Mouse (Mus musculus) cerebellum, adult 9-11 months (tissue): ENCODE data around the gene Phkg2.
"Not testable (repeated sequence)": the region's sequence is repeated elsewhere in the genome, so short reads cannot be mapped to it uniquely, and the experiment has no call there.

Experiments
- DNase-seq: peaks from one replicate; pipeline ENCODE4 v3.0.0; 2022

Phkg2 gene

GRCm38 (mm10) chr7:127604256-127604655 is 31.1 kb downstream of the Phkg2 start:
- no peak for DNase-seq

- no peak for DNase-seq
Observed at GRCm38 (mm10) chr7:127607150-127607549, 34.0 kb downstream of the Phkg2 start.

DNA sequence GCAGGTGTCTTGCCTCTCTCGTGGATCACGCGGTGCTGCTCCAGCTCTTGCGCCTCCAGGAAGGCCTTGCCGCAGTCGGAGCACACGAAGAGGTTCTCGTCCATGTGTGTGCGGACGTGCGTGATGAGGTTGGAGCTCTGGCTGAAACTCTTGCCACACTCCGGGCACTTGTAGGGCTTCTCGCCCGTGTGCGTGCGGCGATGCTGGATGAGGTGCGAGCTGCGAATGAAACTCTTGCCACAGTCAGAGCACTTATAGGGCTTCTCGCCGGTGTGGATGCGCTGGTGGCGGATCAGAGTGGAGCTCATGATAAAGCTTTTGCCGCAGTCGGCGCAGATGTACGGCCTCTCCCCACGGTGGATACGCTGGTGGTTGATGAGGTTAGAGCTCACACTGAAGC is 37.9 kb downstream of the Phkg2 start:
- no peak for DNase-seq

- DNase-seq, result no peak
Observed at GRCm38 (mm10) chr7:127611561-127611960, 38.4 kb downstream of the Phkg2 start.

GRCm38 (mm10) chr7:127613501-127613900 is 40.4 kb downstream of the Phkg2 start:
- DNase-seq, result no peak

DNA sequence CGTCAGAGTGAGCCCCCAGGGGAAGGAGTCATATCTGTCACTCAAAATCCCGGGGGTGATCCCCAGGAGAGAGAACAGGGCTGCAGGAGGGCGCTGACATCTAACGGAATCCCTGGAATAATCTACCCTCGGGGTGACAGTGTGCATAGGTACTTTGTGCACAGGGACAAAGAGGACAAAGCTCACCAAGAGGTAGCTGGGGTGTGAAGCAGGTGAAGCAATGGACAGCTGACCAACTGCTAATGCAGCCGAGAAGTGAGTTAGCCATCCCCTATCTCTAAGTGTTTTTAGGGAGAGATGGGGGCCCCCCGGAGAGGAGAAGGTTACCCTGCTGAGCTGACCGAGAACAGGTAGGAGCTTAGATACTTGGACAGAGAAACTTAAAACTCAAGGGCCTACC is 41.0 kb downstream of the Phkg2 start:
- peak; percentile 25 for DNase-seq

DNA sequence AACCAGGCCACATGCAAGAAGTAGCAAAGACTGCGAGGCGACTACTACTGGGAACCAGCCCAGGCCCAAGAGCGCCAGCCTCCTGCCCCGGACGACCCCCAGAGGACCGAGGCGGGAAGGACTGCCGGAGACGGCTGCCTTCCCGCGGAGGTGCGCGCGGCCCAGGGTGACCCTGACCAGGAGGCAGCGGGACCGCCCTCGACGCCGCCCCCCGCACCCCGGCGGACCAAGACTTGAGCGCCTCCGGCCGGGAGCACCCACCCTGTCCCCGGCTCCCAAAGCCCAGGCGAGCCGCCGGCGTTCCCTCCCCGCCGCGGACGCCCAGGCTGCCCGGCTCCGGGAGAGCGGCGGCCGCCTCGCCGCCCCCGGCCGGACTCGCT is 41.4 kb downstream of the Phkg2 start:
- DNase-seq, result peak; percentile 38

DNA sequence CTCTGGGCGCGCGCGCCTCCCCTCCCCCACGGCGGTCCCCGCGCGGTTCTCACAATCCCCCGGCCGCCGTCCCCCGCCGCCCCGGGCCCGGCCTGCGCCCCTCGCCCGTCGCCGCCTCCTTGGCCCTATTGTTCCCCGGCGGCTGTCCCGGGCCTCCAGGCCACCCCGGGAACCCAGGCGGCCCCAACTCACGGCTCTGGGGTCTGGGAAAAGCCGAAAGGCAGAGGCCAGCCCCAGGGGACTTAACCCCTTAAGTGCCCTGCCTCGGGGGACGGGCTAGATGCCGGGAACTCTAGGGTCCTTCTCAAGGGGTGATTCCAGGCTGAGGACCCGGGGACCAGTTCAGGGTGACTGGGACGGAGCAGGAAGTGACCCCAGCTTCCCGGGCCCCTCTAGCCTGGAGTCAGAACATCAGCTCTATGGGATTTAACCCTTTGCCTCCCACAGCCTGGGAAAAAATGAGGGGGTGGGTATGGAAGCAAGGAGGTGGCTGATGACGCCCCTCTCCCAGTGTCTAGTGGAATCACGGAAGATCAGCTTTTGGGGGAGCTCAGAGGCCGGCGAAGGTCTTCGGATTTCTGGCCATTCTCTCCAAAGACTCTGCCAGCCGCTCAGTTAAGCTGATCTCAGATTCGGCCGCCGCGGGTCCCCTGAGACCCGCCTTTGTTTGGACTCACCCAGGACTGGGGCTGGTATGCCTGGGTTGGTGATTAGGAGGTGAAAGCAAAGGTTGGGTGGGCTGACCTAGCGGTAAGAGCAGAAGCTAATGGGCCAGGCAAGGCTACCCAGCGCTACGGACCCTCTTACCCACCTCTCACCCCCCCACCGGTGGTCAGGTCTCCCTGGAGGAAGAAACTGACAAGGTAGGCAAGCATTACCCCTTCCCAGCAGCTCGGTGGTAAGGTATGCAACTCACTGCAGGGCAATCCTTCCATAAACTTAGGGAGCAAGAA is 42.0 kb downstream of the Phkg2 start, which contains the start of gene Zfp629:
Gene Zfp629 (minus strand): TSS at position 907 of the 953 bp plus-strand sequence.
- DNase-seq, result peak; percentile 77

DNA sequence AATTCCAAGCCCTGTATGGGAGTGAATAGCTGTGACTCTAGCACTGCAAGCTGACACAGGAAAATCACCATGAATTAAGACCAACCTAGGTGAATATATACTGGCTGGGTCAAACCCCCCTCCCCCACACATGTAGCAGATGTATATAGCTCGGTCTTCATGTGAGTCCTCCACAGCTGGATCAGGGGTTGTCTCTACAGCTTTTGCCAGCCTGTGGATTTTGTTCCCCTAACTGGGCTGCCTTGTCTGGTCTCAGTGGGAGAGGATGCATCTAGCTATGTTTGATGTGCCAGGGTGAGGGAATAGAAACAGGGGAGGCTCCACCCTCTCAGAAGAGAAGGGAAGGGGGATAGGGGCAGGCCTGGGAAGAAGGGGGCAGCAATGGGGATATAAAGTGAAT is 43.2 kb downstream of the Phkg2 start:
- DNase-seq, result peak; percentile 24

- no peak for DNase-seq
Observed at GRCm38 (mm10) chr7:127616881-127617280, 43.7 kb downstream of the Phkg2 start.

DNA sequence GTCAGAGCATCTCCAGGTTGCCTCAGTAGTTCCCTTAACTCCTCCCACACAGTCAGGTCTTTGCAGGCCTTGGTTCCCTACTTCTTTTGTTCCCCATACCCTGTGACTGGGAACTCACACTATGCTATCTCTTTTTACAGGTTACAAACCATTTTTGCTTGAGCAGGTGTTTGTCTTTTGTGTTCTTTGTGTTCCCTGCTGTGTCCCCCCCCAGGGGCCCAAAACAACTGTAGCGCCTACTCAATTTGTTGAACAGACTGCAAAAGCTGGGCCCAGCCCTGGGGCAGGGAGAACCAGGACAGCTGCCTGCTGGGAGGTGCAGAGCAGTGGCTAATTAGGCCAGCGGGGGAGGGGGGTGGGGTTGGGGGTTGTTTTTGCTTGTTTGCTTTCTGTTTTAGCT is 44.8 kb downstream of the Phkg2 start:
- no peak for DNase-seq

DNA sequence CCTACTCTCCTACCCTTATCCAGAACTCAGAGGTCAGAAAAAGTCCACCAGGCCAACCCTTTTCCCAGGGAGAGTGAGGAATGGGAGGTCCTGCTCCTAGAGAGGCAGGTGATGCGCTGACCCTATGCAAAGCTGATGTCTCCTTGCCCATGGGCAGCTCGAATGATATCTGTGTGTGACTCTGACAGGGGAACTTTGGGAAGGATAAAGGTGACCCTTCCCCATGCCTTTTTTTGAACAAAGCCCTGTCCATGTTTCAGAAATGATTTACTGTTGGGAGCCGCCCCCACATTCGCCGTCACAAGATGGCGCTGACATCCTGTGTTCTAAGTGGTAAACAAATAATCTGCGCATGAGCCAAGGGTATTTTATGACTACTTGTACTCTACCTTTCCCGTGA is 45.3 kb downstream of the Phkg2 start:
- not testable (repeated sequence) for DNase-seq

DNA sequence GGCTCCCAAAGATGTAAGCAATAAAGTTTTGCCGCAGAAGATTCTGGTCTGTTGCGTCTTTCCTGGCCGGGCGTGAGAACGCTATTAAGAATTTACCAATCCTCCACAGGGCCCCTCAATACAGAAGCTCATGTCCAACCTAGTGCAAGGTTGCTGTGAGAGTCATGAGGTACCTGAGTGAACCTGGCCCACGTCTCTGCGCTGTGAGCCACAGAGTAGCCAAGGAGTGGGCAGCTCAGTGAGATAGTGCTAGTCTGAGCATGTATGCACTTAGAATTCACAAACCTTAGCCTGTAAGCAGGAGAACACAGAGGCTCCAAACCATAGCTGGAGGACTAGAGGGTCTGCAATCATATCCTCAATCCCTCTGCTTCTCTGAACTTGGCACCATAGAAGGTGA is 52.9 kb downstream of the Phkg2 start:
- DNase-seq, result no peak

DNA sequence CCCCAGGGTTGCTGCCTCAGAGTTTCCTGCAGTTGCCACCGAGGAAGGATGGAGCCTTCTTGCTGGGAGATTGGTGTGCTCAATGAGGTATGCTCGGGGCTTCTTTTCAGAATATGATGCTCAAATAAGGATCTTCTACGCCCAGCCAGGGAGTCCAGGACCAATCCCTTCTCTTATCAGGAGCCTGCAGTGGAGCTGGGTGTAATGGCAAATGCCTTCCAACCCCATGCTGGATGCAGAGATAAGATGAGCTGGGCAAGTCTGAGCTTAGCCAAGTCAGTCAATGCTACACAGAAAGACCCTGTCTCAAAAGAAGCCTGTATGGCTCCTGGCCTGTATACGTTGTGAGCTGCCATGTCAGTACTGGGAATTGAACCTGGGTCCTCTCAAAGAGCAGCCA is 53.3 kb downstream of the Phkg2 start:
- DNase-seq, result no peak

GRCm38 (mm10) chr7:127628646-127629045 is 55.5 kb downstream of the Phkg2 start:
- DNase-seq, result no peak

GRCm38 (mm10) chr7:127631416-127631815 is 58.3 kb downstream of the Phkg2 start:
- no peak for DNase-seq
